Mouse (Mus musculus): ENCODE measurements around the gene Cd19. TPM values are rescaled to one million over a fixed set of nuclear protein-coding genes. Genes with fewer than 3 reads are reported as not detected.
"Not testable (repeated sequence)": the region's sequence is repeated elsewhere in the genome, so short reads cannot be mapped to it uniquely, and the experiment has no call there.

Cd19 gene
- total RNA-seq, 2 experiments from 2014 or later: not detected

DNA sequence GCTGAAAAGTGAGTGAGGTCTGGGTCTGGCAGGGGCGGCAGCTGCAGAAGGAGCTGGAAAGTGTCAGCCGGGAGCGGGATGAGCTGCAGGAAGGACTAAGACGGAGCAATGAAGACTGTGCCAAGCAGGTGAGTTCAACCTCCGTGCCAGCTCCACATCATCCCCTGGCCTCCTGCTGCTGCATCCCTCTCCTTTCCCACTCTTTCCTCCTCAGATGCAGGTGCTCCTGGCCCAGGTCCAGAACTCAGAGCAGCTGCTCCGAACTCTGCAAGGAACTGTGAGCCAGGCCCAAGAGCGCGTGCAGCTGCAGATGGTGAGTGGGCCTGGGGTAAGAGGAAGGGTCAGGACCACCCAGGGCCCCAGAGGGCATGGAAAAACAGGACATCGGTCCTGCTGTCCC lies 25.4 kb upstream of the Cd19 start:
- no peak for DNase-seq (ENCODE audit: extremely low spot score in 1 of 2, low spot score in 2 of 2)
- intact Hi-C loops (cut with DNase I): no loop called here

GRCm38 (mm10) chr7:126436851-126437250 lies 22.2 kb upstream of the Cd19 start:
- intact Hi-C loops (cut with DNase I): no loop called here
- DNase-seq (ENCODE audit: extremely low spot score in 1 of 2, low spot score in 2 of 2): peak in 1 of 2 experiments; percentile 68

- intact Hi-C loops (cut with DNase I): no loop called here
These were observed 21.1 kb upstream of the Cd19 start for GRCm38 (mm10) chr7:126435801-126436200.

DNA sequence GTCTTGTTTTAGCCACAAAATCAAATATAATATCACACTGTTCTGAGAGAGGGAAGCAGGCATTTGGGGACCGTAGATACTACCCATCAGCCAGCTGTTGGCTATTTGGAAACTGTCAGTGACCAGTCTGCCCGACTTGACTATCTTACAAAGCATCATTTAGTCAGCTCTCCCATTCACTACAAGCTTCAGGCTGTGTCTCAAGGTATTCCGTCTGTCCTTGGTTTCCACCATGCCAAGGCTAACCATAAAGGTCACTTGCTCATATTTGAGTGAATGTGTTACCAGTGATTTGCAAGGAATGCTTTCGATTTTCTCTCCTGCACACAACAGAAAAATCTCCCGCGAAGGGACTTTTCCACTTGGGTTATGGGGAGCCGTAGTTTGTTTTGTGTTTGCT lies 20.0 kb upstream of the Cd19 start:
- intact Hi-C loops (cut with DNase I): no loop called here
- no peak for DNase-seq (ENCODE audit: extremely low spot score in 1 of 2, low spot score in 2 of 2)

More at GRCm38 (mm10) chr7:126435801-126436200, 21.1 kb upstream of the Cd19 start:
- DNase-seq (ENCODE audit: extremely low spot score in 1 of 2, low spot score in 2 of 2): no peak

DNA sequence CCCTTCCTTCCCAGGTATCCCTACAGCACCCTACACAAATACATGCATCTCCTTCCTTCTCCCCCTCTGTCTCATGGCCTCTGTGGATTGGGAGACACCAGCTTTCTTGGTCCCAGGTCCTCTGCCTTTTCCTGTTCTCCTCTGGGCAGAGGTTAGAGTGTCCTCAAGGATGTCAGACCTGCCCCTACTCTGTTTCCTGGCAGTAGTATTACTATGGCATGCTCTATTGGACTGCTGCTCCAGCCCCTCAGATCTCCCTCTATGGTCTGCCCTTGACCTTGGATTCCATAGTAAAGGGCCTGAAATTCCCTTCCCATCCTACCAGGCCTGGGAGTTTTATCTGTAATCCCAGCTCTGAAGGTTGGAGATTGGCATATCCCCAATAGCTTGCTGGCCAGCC lies 15.5 kb upstream of the Cd19 start:
- DNase-seq (ENCODE audit: extremely low spot score in 1 of 2, low spot score in 2 of 2): no peak
- intact Hi-C loops (cut with DNase I): no loop called here

DNA sequence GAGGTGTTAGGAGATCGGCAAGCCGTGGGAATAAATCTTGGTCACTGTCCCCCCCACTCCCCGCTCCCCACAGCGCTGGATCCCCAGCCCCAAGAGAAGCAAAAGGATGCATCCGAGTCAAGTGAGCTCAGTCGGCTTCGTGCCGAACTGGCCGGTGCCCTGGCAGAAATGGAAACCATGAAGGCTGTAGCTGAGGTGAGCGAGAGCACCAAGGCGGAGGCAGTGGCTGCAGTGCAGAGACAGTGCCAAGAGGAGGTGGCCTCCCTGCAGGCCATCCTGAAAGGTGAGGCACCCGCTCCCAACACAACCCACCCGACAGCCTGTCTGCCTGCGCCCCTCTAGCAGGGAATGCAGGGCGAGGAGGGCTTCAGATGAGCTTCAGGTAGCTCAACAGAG lies 14.8 kb upstream of the Cd19 start:
- no peak for DNase-seq (ENCODE audit: extremely low spot score in 1 of 2, low spot score in 2 of 2)
- intact Hi-C loops (cut with DNase I): no loop called here

DNA sequence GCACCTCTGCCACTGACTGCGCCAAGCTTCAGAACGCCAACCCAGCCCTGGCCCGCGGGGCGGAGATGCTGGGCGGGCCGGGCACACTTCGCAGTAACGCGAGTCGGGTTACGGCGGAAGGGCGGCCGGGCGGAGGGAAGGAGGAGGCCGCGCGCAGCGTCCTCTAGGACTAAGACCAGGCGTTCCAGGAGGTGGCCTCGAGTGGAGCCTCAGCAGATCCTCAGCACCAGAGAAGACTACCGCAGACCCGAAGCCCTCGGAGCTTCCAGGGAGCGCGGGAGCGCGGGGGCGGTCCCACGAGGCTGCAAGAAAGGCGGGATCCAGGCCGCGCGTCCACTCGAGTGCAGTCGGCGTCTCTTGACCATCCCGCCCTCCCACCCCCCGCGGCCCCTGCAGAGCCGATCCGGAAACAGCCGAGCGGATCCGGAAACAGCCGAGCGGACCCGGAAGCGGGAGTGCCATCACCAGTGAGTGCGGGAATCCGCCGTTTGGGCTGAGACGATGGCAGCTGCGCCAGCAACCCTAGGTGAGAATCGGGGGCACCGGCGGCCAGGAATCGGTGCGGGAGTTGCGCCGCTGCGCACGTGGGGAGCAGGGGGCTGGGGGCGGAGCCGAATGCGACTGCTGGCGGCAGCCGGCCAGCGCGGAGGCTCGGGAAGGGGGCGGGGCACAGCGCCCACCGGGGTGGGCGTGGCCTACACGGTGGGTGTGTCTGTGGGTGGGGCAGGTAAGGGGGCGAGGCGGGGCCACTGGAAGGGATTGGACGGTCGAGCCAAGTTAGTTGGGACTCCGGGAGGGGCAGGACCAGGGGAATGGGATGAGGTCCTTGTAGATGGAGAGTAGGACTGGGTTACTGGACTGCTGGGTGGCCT lies 14.2 kb upstream of the Cd19 start, which contains the start of gene Rabep2:
TSS of gene Rabep2 (plus strand) at position 129 of the 872 bp plus-strand sequence.
- DNase-seq (ENCODE audit: extremely low spot score in 1 of 2, low spot score in 2 of 2): peak; percentile 88 to 96
- intact Hi-C loops (cut with DNase I): no loop called here

DNA sequence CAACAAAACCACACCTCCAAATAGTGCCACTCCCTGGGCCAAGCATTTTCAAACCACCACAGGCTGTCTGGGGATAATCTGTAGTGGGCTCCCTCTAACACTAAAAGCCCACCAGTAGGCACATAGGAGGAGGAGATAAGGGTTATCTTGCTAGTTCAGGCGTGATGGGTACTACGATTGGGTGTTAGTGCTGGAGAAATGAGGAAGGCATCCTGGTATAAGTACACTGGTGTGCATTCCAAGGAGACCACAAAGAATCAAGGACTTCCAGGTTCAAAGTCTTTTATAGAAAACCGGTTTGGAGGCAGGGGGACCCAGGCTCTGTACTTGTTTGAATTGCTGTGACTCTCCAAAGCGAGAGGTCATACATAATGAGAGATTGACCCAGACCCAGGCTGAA lies 13.5 kb upstream of the Cd19 start:
- intact Hi-C loops (cut with DNase I): no loop called here
- DNase-seq (ENCODE audit: extremely low spot score in 1 of 2, low spot score in 2 of 2): no peak

- intact Hi-C loops (cut with DNase I): no loop called here
These were observed 12.7 kb upstream of the Cd19 start for GRCm38 (mm10) chr7:126427323-126427860.

GRCm38 (mm10) chr7:126424161-126424560 lies 9.5 kb upstream of the Cd19 start:
- DNase-seq (ENCODE audit: extremely low spot score in 1 of 2, low spot score in 2 of 2): no peak
- intact Hi-C loops (cut with DNase I): no loop called here

More at GRCm38 (mm10) chr7:126427323-126427860, 12.7 kb upstream of the Cd19 start:
- no peak for DNase-seq (ENCODE audit: extremely low spot score in 1 of 2, low spot score in 2 of 2)

GRCm38 (mm10) chr7:126421756-126422155 lies 7.1 kb upstream of the Cd19 start:
- intact Hi-C loops (cut with DNase I): no loop called here
- no peak for DNase-seq (ENCODE audit: extremely low spot score in 1 of 2, low spot score in 2 of 2)

DNA sequence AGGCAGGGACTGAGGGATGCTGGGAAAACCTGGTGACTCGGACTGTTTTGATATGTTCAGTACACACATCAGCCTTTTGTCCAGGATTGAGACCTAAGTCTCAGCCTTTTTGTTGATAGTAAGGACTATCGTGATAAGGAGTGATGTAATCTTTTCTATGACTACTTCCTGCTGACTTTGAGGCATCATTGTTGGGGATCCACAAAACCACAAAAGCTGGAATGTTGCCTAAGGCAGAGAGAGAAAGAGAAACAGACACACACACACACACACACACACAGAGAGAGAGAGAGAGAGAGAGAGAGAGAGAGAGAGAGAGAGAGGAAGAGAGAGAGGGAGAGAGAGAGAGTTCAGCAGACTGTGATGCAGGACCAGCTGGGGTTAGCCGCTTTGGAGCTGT lies 3.8 kb upstream of the Cd19 start:
- DNase-seq (ENCODE audit: extremely low spot score in 1 of 2, low spot score in 2 of 2): no peak
- intact Hi-C loops (cut with DNase I): no loop called here

GRCm38 (mm10) chr7:126417606-126418005 lies 2.9 kb upstream of the Cd19 start:
- DNase-seq (ENCODE audit: extremely low spot score in 1 of 2, low spot score in 2 of 2): no peak
- intact Hi-C loops (cut with DNase I): no loop called here

- no peak for DNase-seq (ENCODE audit: extremely low spot score in 1 of 2, low spot score in 2 of 2)
- intact Hi-C loops (cut with DNase I): no loop called here
These were observed 2.4 kb upstream of the Cd19 start for GRCm38 (mm10) chr7:126417045-126417444.

GRCm38 (mm10) chr7:126416615-126417014 lies 1.9 kb upstream of the Cd19 start:
- intact Hi-C loops (cut with DNase I): no loop called here
- no peak for DNase-seq (ENCODE audit: extremely low spot score in 1 of 2, low spot score in 2 of 2)

DNA sequence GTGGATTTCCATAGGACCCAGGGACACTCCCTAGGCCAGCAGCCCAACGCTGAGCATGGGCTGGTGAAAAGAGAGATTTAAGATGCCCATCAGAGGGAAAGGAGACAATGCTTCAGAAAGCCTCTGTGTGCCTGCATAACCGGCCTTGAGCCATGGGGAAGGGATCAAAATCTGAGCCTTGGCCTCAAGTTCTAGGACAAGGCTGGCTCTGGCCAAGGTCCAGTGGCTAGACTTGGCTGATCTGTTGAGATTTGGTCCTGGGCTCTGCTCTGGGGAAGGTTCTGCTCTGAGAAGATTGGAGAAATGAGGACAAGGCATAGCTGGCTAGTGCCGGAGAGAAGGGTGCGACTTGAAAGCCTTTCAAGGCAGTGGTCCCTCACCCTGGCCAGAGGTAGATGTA lies 3.6 kb downstream of the Cd19 start:
- intact Hi-C loops (cut with DNase I): no loop called here
- DNase-seq (ENCODE audit: extremely low spot score in 1 of 2, low spot score in 2 of 2): no peak

GRCm38 (mm10) chr7:126408686-126409085 lies 6.0 kb downstream of the Cd19 start:
- no peak for DNase-seq (ENCODE audit: extremely low spot score in 1 of 2, low spot score in 2 of 2)
- intact Hi-C loops (cut with DNase I): no loop called here

GRCm38 (mm10) chr7:126402518-126402917 lies 12.2 kb downstream of the Cd19 start:
- intact Hi-C loops (cut with DNase I): loop anchor here (5.0 kb wide), 1 partner anchor 115 kb away; no protein-coding TSS in a partner anchor
- not testable (repeated sequence) for DNase-seq (ENCODE audit: extremely low spot score in 1 of 2, low spot score in 2 of 2)

GRCm38 (mm10) chr7:126399548-126399947 lies 15.1 kb downstream of the Cd19 start:
- peak; percentile 51 to 85 for DNase-seq (ENCODE audit: extremely low spot score in 1 of 2, low spot score in 2 of 2)
- intact Hi-C loops (cut with DNase I): no loop called here

- no peak for DNase-seq (ENCODE audit: extremely low spot score in 1 of 2, low spot score in 2 of 2)
- intact Hi-C loops (cut with DNase I): loop anchor here (2.0 kb wide), 1 partner anchor 131 kb away; no protein-coding TSS in a partner anchor
These were observed 16.9 kb downstream of the Cd19 start for GRCm38 (mm10) chr7:126397822-126398221.
